Mouse (Mus musculus) layer of hippocampus, postnatal 36 days (tissue): ENCODE data around the gene Npas1. TPM values are rescaled to one million over a fixed set of nuclear protein-coding genes. Genes with fewer than 3 reads are reported as not detected.

Experiments used
- DNase-seq, 2 experiments: peaks; one replicate each; pipeline ENCODE4 v3.0.0; 2022
- total RNA-seq, 2 experiments: library from RNA; stranded (reverse); gene quantifications; 2 replicates each; pipeline ENCODE4 v1.2.3; 2021

Npas1 gene
- total RNA-seq, 2 experiments from 2014 or later: 17.9 to 20.2 TPM

- DNase-seq: no peak
These were observed 9.4 kb downstream of the Npas1 start for GRCm38 (mm10) chr7:16468115-16468514.

- DNase-seq: no peak
These were observed 11.0 kb downstream of the Npas1 start for GRCm38 (mm10) chr7:16466565-16466964.

- DNase-seq: no peak
These were observed 12.0 kb downstream of the Npas1 start for GRCm38 (mm10) chr7:16465568-16465967.

GRCm38 (mm10) chr7:16465160-16465559, 12.4 kb downstream of the Npas1 start:
- DNase-seq: peak; percentile 48 to 64

GRCm38 (mm10) chr7:16463214-16463613, 14.3 kb downstream of the Npas1 start:
- peak; percentile 68 to 79 for DNase-seq

GRCm38 (mm10) chr7:16461705-16462104, 15.8 kb downstream of the Npas1 start:
- no peak for DNase-seq

GRCm38 (mm10) chr7:16461151-16461550, 16.4 kb downstream of the Npas1 start:
- DNase-seq: no peak

- no peak for DNase-seq
These were observed 17.0 kb downstream of the Npas1 start for GRCm38 (mm10) chr7:16460566-16460965.

- DNase-seq: no peak
These were observed 21.2 kb downstream of the Npas1 start for GRCm38 (mm10) chr7:16456289-16456688.

GRCm38 (mm10) chr7:16455016-16455415, 22.5 kb downstream of the Npas1 start:
- no peak for DNase-seq

- DNase-seq: peak; percentile 52 to 65
These were observed 24.3 kb downstream of the Npas1 start for GRCm38 (mm10) chr7:16453118-16453711.

GRCm38 (mm10) chr7:16452587-16453073, 24.9 kb downstream of the Npas1 start, which contains the start of gene Tmem160:
Gene Tmem160 (plus strand): TSS chr7:16452779.
- peak; percentile 82 to 87 for DNase-seq

GRCm38 (mm10) chr7:16451656-16452055, 25.9 kb downstream of the Npas1 start:
- no peak for DNase-seq

GRCm38 (mm10) chr7:16441241-16441640, 36.3 kb downstream of the Npas1 start:
- DNase-seq: no peak

- no peak for DNase-seq
These were observed 42.4 kb downstream of the Npas1 start for GRCm38 (mm10) chr7:16435088-16435487.

- DNase-seq: no peak
These were observed 44.1 kb downstream of the Npas1 start for GRCm38 (mm10) chr7:16433352-16433971.

GRCm38 (mm10) chr7:16426129-16426729, 51.3 kb downstream of the Npas1 start:
- peak; percentile 50 to 56 for DNase-seq

- DNase-seq: no peak
These were observed 51.8 kb downstream of the Npas1 start for GRCm38 (mm10) chr7:16425721-16426120.

GRCm38 (mm10) chr7:16423731-16424130, 53.8 kb downstream of the Npas1 start:
- no peak for DNase-seq

GRCm38 (mm10) chr7:16422222-16422856, 55.2 kb downstream of the Npas1 start:
- DNase-seq: no peak

- DNase-seq: no peak
These were observed 56.9 kb downstream of the Npas1 start for GRCm38 (mm10) chr7:16420493-16421118.

GRCm38 (mm10) chr7:16418713-16419112, 58.8 kb downstream of the Npas1 start:
- no peak for DNase-seq
